Mouse (Mus musculus) cerebellum, postnatal 25 days (tissue): ENCODE results near the gene Cep95.
"Not testable (repeated sequence)": the region's sequence is repeated elsewhere in the genome, so short reads cannot be mapped to it uniquely, and the experiment has no call there.

ENCODE experiments used
- DNase-seq, 2 experiments: peaks; one replicate each; pipeline ENCODE4 v3.0.0; 2021; ENCODE audit warnings: mixed read lengths in 2 of 2

Cep95 gene

DNA sequence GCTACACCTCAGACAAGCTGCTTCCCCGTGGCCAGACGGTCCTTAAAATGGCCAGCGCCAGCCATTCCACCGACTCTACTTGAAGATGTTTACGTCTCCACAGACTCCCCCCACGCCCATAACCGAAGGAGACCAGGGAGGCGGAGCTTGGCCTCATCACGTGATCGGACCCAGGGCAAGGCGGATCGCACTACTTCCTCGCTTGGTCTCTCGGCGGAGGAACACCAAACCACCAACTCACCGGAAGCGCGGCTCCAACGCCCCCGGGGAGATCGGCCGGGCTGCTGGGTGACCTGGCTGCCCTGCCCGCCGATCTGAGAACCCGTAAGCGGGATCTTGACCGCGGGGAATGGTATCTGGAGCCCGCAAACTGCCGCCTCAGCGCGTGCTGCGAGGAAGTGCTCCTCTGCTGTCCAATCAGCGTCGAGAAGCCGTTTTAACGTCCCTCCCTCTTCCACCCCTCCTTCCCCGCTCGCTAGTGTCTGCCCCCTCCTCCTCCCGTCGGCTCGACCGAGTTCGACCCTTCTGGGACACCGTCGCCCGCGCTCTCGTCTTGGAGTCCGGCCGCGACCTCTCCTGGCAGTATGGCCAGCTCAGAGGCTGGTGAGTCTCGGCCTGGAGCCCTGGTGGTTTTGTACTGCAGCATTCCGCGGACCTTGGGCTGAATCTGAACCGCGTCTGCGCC, at the start of gene Cep95, which contains the start of gene Ddx5:
Gene Cep95, plus strand, starts transcription at position 478 of the 685 bp plus-strand sequence.
Gene Ddx5, minus strand, starts transcription at position 411 of the 685 bp plus-strand sequence.
- DNase-seq = peak; percentile 98 to 99

DNA sequence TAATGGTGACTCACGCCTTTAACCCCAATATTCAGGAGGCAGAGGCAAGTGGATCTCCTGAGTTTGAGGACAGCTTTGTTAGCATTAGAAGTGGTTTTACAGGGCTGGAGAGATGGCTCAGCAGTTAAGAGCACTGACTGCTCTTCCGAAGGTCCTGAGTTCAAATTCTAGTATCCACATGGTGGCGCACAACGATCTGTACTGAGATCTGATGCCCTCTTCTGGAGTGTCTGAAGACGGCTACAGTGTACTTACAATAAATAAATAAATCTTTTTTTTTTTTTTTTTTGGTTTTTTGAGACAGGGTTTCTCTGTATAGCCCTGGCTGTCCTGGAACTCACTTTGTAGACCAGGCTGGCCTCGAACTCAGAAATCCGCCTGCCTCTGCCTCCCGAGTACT, 48.3 kb upstream of the Cep95 start:
- DNase-seq = not testable (repeated sequence)

DNA sequence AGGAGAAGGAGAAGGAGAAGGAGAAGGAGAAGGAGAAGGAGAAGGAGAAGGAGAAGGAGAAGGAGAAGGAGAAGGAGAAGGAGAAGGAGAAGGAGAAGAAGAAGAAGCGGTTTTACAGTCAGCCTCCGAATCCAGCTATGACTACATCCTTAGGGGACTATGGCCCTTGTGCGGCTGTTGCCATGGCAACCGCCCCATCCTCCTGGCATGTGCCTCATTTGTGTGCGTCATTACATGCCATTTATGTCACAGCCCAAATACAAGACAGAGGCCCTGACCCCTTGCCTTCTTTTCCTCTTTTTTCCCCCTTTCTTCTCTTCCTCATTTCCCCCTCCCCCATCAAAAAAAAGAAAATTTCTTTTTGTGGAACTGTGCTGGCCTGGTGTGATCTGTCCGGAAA, 47.8 kb upstream of the Cep95 start:
- peak in 1 of 2 experiments; percentile 36 for DNase-seq

DNA sequence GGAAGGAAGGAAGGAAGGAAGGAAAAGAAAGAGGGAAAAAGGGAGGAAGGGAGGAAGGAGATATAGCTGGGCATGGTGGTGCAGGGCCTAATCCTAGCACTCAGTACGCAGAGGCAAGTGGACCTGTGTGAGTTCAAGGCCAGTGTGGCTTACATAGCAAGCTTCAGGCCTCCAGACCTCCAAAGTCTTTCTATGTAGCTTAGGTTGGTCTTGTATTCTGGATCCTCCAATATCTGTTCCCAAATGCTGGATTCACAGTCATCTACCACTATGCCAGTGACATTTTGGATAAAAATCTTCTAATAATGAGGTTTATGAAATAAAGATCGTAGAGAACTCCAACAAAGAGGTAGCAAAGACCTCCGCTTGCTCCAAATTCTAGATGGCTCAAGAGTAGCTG, 47.2 kb upstream of the Cep95 start:
- DNase-seq = no peak

DNA sequence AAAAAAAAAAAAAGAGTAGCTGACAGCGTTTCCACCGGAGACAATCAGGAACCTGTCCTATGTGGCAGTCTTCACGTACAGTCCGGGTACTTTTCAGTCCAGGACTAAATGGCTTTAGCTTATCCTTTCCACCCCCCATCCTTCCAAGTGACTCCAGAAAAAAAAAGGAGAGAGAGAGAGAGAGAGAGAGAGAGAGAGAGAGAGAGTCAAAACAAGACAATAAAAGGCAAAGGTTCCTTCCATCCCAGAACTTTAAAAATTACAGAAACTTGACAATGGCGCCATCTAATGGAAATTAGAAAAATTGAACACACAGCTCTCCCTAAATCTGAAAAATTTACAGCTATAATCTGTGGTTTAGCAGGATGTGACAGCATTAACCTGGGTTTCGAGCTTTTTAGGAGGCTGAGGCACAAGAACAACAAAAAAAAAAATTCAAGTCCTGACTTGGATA, 46.6 kb upstream of the Cep95 start:
- DNase-seq = no peak

DNA sequence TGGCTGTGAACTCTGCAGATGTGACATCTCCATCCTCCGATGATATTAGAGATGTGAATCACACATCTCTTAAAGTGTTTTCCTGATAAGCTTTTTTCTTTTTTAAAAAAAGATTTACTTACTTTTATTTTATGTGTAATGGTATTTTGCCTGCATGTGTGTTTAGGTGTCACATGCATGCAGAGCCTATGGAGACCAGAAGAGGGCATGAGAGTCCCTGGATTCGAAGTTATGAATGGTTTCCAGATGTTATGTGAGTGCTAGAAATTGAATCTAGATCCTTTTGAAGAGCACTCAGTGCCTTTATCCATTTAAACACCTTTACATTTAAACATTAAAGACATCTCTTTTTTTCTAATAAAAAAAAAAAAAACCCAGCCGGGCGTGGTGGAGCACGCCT, 44.1 kb upstream of the Cep95 start:
- DNase-seq = no peak

DNA sequence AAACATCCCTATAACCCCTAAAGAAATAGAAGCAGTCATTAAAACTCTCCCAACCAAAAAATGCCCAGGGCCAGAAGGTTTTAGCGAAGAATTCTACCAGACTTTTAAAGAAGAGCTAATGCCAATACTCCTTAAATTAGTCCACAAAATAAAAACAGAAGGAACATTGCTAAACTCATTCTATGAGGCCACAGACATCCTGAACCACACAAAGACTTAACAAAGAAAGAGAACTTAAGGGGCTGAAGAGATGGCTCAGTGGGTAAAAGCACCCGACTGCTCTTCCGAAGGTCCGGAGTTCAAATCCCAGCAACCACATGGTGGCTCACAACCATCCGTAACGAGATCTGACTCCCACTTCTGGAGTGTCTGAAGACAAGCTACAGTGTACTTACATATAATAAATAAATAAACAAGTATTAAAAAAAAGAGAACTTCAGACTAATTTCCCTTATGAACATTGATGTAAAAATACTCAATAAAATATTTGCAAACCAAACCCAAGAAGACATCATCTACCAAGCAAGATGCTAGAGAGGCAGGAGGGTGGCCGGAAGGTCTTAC, 39.4 kb upstream of the Cep95 start:
- DNase-seq = not testable (repeated sequence)

DNA sequence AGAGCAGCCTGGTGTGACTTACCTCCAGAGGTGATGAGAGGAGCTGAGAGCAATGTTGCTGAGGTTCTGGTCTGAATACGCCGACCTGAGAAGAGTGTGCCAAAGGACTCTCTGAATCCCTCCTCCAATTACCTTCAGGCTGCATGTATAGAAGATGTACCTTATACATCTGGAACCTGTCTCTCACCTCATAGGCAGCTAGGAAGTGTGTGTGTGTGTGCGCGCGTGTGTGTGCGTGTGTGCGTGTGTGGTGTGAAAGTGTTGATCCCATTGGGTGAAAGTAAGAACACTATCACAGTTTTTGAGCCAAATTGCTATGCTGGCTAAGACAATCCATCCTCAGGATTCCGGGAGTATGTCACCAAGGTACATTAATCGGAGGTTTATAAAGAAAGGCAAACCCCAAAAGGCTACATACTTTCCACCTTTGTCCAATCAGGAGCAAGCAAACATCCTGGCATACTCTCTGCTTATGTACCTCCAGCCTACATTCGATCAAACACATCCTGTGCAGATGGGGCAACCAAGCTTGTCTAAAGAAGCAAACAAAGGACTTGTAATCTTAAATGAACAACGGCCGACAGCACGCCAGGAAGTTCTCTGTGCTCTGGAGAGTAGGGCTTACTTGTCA, 38.8 kb upstream of the Cep95 start, which contains the start of gene Pecam1:
Gene Pecam1, minus strand, starts transcription at position 508 of the 631 bp plus-strand sequence.
- DNase-seq = no peak

DNA sequence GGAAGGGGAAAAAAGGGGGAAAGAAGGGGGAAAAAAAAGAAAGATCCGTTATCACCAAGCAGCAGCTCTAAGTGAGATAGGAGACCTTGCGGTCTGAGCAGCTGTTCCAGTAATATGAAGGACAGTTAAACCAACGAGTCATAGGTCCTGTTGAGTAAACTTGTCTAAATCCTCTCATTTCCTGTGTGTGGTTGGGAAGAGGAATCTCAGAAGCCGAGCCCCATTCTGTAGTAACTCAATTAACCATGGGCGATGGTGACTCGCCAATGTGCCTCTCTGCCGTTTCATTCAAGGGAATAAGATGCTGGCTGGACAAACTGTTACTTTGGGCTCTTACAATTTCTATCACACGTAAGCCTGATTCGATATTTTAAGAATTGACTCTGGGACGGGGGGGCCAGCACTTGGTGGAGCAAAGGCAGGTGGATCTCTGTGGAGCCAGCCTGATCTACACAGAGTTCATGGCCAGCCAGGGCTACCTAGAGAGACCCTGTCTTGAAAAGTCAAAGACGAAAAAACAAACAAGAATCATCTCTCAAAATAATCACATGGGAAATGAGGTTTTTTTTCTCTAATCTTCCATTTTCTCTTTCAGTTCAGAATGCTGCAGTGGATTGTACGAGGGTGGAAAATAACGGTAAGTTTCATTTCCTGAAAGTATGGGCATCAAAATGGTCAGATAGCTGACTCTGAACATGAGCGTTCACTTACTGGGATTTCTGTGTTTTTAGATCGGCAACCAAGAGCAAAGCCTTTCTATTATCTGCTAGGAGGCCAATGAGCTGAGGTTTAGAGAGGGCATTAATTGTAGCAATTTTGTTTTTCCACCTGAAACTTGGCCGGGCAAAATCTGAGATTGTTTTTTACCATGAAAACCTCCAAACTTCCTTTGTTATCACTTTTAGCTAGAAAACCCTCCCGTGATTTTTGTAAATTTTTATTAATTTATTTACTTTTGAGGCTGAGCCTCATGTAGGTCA, 37.7 kb upstream of the Cep95 start, which contains the start of gene Milr1:
Gene Milr1, plus strand, starts transcription at position 188 of the 980 bp plus-strand sequence.
- no peak for DNase-seq

DNA sequence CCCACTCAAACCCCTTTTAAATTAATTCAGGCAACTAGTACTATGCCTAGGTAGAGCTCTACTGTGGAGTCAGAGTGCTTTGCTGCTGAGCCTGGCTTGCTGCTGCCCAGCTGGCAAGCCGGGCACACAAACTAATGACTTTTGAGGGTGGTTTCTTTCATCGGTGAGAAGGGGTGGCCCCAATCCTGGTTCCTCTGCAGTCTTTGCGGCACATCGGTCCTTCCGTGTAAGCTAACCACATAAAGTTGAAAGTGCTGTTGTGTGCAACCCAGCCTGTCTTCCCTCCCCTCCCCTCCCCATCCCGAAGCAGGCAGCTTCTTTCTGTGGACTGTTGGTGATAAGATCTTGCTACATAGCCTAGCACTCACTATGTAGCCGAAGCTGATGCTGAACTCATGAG, 36.9 kb upstream of the Cep95 start:
- no peak for DNase-seq

DNA sequence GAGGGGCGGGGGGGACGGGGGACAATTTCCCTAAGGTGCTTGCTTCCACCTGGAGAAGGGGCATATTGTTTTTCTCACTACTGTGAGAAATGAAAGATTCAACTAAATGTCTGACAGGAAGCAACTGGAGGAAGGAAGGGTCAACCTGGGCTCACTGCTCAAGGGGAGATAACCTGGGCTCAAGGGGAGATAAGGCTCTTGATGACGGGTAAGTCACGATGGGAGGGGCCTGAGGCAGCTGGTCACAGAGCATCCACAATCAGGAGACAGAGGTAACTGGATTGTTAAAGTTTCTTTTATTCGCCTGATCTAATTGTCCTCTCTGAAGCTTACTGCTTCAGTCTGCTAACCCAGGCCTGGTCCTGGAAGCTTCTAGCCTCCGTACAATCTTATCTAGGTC, 35.7 kb upstream of the Cep95 start:
- no peak for DNase-seq

DNA sequence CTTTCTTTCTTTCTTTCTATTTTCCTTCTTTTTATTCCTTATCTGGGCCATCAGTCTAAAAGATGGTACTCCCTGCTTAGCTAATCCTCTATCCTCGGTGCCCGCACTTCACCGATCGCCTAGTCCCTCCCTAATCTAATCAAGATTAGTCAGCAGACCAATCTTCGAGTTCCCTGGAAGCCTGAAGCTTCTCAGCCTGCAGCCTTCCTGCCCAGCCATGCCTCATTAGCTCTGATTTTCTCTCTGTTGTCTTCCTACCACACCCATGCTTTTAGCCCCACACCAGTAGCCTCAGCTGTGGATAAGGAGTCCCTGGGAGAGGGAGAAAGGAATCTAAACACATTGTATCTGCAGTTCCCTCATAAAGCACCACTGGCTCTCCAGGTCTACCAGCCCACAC, 33.5 kb upstream of the Cep95 start:
- no peak for DNase-seq

DNA sequence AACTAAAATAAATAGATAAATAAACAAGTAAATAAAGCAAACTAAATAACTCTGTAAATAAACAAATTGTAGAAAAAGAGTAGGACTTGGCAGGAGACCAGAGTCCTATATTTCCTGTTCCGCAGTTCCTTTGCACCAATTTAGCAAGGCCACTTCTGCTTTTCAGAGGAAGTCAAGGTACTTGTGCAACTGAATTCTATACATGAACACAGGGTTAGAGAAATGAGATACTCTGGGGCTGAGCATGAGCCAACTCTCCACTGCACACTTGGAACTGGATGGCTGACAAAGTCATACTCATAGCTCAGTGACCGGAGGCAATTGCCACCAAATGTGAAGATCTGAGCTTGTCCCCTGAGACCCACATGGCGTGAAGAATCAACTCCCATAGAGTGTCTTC, 30.0 kb upstream of the Cep95 start:
- DNase-seq = no peak

DNA sequence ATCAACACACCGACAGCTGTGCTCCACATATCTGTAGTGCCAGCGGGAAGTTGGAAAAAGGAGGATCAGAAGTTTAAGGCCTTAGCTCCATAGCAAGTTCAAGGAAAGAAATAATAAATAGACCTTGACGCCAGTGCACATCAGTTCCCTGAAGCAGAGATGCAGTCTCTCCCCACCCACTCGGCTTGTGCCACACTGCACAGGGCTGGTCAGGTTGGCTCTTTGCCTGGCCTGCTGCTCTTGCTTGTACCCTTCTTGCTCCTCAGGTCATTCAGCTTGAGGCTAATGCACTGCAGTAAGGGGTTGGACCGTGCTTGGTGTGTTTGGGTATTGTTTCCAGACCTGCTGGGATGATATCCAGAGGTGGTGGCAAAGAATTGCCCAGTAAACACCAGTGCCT, 28.5 kb upstream of the Cep95 start:
- DNase-seq = peak in 1 of 2 experiments; percentile 42

DNA sequence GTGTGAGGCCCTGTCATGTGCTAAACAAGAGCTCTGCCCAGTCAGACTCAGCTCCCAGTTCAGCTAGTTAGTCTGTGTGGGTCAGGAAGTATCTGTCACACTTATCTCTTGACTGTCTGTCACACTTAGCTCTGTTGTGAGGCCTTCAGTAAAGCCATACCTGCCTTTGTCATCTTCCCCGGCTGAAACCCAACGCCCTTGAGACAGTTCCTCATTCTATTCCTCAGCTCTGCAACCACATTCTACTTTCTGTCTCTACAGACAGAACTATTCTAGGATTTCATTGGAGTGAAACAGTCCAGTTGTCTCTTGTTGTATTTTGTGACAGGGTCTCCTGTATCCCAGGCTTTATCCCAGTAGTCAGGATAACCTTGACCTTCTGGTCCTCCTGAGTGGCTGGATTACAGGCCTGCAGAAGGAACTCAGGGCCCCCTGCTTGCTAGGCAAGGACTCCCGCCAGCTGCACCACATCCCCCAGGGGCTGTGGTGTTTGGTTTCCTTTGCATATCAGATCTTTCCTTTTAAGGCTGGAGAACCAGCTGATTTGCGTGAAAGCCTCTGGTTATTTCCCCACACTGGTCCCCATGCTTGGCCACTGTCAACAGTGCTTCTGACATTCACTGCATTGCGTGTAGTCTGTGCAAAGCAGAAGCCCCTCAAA, 26.8 kb upstream of the Cep95 start:
- no peak for DNase-seq

DNA sequence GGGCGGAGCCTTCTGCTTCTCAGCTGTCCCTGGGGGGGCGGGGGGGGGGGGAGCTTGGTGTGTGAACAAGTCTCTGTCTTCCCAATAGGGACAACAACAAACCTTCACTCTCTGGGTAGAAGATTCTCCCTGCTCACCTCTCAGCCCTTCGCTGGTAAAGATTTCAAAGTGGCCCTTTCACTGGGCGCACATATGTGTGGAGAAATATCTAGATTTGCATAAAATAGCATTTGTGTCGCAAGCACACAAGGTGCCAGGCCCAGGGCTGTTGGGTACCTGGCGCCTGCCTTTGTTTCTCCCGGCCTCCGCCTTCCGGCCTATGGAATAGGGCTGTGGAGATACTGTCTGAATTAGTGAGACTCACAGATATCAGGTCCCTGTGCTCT, 26.3 kb upstream of the Cep95 start:
- DNase-seq = no peak

DNA sequence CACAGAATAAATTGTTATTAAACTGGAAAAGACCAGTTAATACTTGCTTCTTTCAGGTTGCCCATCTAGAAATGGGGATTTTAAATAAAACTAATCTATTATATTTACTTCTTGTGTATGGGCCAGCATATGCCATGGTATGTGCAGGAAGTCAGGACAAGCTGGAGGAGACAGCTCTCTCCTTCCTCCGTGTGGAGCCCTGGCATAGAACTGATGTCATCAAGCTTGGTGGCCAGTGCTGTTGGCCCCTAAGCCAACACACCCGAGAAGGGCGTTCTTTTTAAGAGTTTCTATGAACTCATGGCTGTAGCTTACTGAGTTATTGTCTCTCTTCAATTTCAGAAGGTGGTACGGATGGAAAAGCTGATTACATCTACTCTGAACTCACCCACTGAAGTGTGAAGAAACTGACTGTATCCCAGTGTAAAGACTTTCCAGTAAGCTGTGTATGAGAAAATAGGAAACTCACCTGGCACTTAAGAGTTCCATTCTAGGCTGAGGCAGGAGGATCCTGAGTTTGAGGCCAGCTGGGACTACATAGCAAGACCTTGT, 22.4 kb upstream of the Cep95 start:
- no peak for DNase-seq

DNA sequence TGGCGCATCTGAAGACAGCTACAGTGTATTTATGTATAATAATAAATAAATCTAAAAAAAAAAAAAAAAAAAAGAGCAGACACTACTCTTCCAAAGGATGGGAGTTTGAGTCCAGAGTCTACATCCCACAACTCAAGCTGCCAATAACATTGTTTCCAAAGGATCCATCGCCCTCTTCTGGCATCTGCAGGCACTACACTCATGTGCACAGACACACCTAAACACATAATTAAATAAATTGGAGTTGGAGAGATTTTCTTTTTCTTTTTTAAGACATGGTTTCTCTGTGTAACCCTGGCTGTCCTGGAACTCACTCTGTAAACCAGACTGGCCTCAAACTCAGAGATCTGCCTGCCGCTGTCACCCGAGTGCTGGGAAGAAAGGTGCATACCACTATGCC, 21.5 kb upstream of the Cep95 start:
- DNase-seq = no peak

DNA sequence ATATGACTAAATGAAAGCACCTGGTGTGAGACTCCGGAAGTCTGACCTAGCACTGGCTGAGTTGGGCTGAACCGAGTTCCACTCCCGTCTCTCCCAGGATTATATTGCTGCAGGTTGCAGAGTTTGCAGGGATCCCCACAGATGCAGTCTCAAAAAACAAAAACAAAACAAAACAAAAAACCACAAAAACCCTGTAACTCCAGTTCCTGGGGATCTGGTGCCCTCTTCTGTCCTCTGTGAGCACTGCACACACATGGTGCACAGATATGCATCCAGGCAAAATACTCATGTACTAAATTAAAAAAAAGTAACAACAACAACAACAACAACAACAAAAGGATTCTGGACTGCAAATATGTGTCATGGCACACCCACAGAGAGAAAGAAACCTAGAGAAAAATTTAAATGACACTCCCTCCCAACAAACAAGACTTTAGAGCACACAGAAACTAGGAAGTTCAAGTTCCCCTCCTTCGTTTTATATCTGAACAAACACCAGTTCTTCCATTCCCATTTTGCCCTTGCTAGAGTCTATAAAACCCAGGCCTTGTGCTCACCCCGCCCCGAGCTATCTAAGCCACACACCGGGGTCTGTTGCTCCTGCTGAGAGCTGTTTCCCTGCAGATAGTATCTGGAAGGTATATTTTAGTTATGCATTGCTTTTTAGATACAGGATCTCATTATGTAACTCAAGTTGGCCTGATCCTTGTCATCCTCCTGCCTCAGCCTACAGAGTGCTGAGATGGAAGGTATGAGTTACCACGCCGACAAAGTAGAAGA, 18.7 kb upstream of the Cep95 start:
- no peak for DNase-seq

DNA sequence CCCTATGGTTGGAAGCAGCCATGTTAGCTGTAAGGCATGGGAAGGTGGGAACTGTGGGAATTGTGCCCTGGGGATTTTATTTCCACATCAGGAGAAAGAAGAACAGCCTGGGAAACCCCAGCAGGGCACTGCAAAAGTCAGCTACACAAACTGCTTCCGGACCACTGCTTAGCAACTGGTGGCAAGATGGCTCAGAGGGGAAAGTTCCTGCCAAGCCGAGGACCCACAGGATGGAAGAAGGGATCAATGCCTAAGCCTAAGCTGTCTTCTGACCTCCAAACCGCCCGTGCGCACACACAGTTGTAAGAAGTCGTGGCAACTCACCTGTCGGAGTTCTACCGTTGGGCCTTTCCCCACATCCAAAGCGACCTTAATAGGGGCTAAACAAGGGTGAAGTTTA, 16.0 kb upstream of the Cep95 start:
- no peak for DNase-seq

DNA sequence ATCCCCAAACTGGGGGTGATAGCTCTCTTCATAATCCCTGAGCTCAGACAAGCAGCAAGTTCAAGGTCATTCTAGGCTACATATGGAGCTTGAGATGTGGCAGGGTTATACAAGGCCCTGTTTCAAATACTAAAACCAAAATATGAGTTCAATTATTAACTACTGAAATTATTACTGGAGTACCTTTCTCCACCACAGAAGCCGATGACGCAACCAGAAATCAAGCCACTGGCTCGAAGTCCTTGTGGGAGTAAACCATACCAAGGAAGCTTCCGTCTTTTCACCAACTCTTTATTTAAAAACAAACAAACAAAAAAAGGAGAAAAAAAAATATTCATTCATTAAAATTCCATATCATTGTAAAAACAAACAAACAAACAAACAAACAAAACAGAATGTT, 12.1 kb upstream of the Cep95 start:
- DNase-seq = no peak
